In the genomic region with DNA sequence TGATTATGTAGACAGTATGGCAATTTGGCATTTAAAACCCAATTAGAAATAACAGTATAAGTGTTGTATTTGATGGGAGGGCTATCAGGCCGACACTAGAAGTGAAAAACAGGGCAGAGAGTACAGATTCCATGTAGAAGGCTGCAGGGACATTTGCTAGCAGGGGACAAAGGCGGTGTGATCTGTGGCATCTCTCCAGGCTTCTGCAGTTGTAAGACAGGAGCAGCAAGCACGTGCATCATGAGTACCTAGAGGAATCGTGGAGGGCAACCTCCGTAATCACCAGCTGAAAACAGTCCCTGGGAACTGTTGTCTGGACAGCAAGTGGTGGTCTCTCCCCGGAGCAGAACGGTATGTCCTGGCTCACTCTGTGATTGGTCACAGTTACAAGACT, we compare ENCODE assay signal across 10 mouse cellular contexts. TPM values are rescaled to one million over a fixed set of nuclear protein-coding genes. Genes with fewer than 3 reads are reported as not detected.
DNase-seq lines count a peak whose midpoint lies in the region; ATAC-seq and TF ChIP-seq lines count a peak whose summit lies in the region.
"Had no signal": no experiment of that assay in that cellular context is flagged by ENCODE, and none has a peak within 500 bp of the region (broad histone marks: within the 10 kb centered on the region; RNA-seq: fewer than 3 reads in every experiment).

No protein-coding gene starts in this region.

- TF ChIP-seq CTCF in liver, adult 2 months (IDR thresholded peaks at IDR 0.05; ENCODE audit: low read depth, low read length) = no peak
- no peak for TF ChIP-seq CTCF in midbrain, postnatal 0 days (IDR thresholded peaks at IDR 0.05)

- H3K4me2 ChIP-seq in heart, embryonic 12.5 days = no peak overlapping the region
- H3K4me2 ChIP-seq in kidney, embryonic 16.5 days (replicated peaks; ENCODE audit: low read depth, low read length) = peak overlapping the region; percentile 52
- no peak overlapping the region for H3K4me2 ChIP-seq in midbrain, postnatal 0 days (ENCODE audit: low read depth, low read length, poor library complexity, severe bottlenecking)
- H3K4me2 ChIP-seq: forebrain, embryonic 13.5 days; intestine, embryonic 15.5 days had no signal

- H3K79me2 ChIP-seq in liver, adult 2 months (ENCODE audit: control insufficient read depth, insufficient read depth, low read length) = no peaks in the 10 kb centered on the region

- no peak for ATAC-seq in heart, embryonic 12.5 days (ENCODE audit: insufficient number of reproducible peaks, low FRiP score)
- no peak for ATAC-seq in kidney, embryonic 16.5 days (ENCODE audit: low FRiP score, low TSS enrichment)
- ATAC-seq in midbrain, postnatal 0 days (ENCODE audit: low FRiP score) = no peak
- no peak for ATAC-seq in erythroid progenitor cell, adult 5-6 weeks (replicated peaks; ENCODE audit: low FRiP score, poor library complexity, severe bottlenecking)
- ATAC-seq: forebrain, embryonic 13.5 days; intestine, embryonic 15.5 days had no signal

- DNase-seq in liver, adult 2 months (ENCODE audit: extremely low read depth, low read depth, low spot score) = no peak
- no peak for DNase-seq in liver
- DNase-seq in retina, embryonic 14.5 days (ENCODE audit: low spot score) = peak; percentile 11
- DNase-seq in midbrain, postnatal 0 days (ENCODE audit: low spot score) = no peak
- DNase-seq: right cerebral cortex, adult 18-20 months had no signal

- no peaks in the 10 kb centered on the region for H3K27me3 ChIP-seq in liver, adult 2 months (ENCODE audit: control insufficient read depth, insufficient read depth, low read length)
- no peaks in the 10 kb centered on the region for H3K27me3 ChIP-seq in heart, embryonic 12.5 days (replicated peaks)
- no peaks in the 10 kb centered on the region for H3K27me3 ChIP-seq in kidney, embryonic 16.5 days (ENCODE audit: insufficient read depth, low read length)
- H3K27me3 ChIP-seq in midbrain, postnatal 0 days (ENCODE audit: insufficient read depth, low read length) = no peaks in the 10 kb centered on the region
- H3K27me3 ChIP-seq: forebrain, embryonic 13.5 days; intestine, embryonic 15.5 days had no signal

- H3K4me1 ChIP-seq in liver, adult 2 months (ENCODE audit: control insufficient read depth, insufficient read depth, low read length) = no peaks in the 10 kb centered on the region; the same call in 1 of the 2 replicates
- H3K4me1 ChIP-seq in heart, embryonic 12.5 days (replicated peaks) = peaks cover 36% of the 10 kb centered on the region
- H3K4me1 ChIP-seq in kidney, embryonic 16.5 days (ENCODE audit: insufficient read depth, low read length) = peaks cover 18% of the 10 kb centered on the region
- H3K4me1 ChIP-seq in midbrain, postnatal 0 days (ENCODE audit: insufficient read depth, low read length) = no peaks in the 10 kb centered on the region
- H3K4me1 ChIP-seq: forebrain, embryonic 13.5 days; intestine, embryonic 15.5 days had no signal

- peak overlapping the region; percentile 42 for H3K27ac ChIP-seq in liver, adult 2 months (replicated peaks; ENCODE audit: insufficient read depth, low read depth, low read length)
- H3K27ac ChIP-seq in heart, embryonic 12.5 days (ENCODE audit: poor library complexity, severe bottlenecking) = peak overlapping the region; percentile 73
- H3K27ac ChIP-seq in kidney, embryonic 16.5 days (ENCODE audit: low read length) = peak overlapping the region; percentile 64; the same call in 1 of the 2 replicates
- H3K27ac ChIP-seq in midbrain, postnatal 0 days (ENCODE audit: low read depth, low read length) = no peak overlapping the region
- H3K27ac ChIP-seq: forebrain, embryonic 13.5 days; intestine, embryonic 15.5 days had no signal

- H3K4me3 ChIP-seq in liver, adult 2 months (ENCODE audit: insufficient read depth, low read depth, low read length) = no peak overlapping the region
- H3K4me3 ChIP-seq in heart, embryonic 12.5 days = no peak overlapping the region
- H3K4me3 ChIP-seq in kidney, embryonic 16.5 days (ENCODE audit: low read length) = no peak overlapping the region
- H3K4me3 ChIP-seq in midbrain, postnatal 0 days (ENCODE audit: low read depth, low read length) = no peak overlapping the region
- H3K4me3 ChIP-seq: forebrain, embryonic 13.5 days; intestine, embryonic 15.5 days had no signal

- H3K36me3 ChIP-seq in liver, adult 2 months (ENCODE audit: control insufficient read depth, insufficient read depth, low read length) = no peaks in the 10 kb centered on the region
- no peaks in the 10 kb centered on the region for H3K36me3 ChIP-seq in heart, embryonic 12.5 days
- no peaks in the 10 kb centered on the region for H3K36me3 ChIP-seq in kidney, embryonic 16.5 days (ENCODE audit: insufficient read depth, low read length)
- H3K36me3 ChIP-seq in midbrain, postnatal 0 days (ENCODE audit: insufficient read depth, low read length) = no peaks in the 10 kb centered on the region
- H3K36me3 ChIP-seq: intestine, embryonic 15.5 days had no signal

- TF ChIP-seq POLR2A in liver, adult 2 months (IDR thresholded peaks at IDR 0.05; ENCODE audit: extremely low read depth, insufficient read depth, low read length) = no peak

- WGBS in liver, adult 2 months = 77% methylated on average over 7 of the region's 7 CpGs
- 39% methylated on average over 7 of the region's 7 CpGs for WGBS in heart, embryonic 12.5 days
- WGBS in kidney, embryonic 16.5 days = 67% methylated on average over 7 of the region's 7 CpGs
- 68% methylated on average over 7 of the region's 7 CpGs for WGBS in midbrain, postnatal 0 days

- no peaks in the 10 kb centered on the region for H3K9me3 ChIP-seq in heart, embryonic 12.5 days (replicated peaks)
- H3K9me3 ChIP-seq in kidney, embryonic 16.5 days (ENCODE audit: low read length) = no peaks in the 10 kb centered on the region
- H3K9me3 ChIP-seq in midbrain, postnatal 0 days (ENCODE audit: low read length) = no peaks in the 10 kb centered on the region
- H3K9me3 ChIP-seq: forebrain, embryonic 13.5 days; intestine, embryonic 15.5 days had no signal

- H3K9ac ChIP-seq in liver, adult 2 months (ENCODE audit: low read depth, low read length) = no peak overlapping the region
- H3K9ac ChIP-seq in heart, embryonic 12.5 days = no peak overlapping the region
- H3K9ac ChIP-seq in kidney, embryonic 16.5 days (replicated peaks; ENCODE audit: low read length) = no peak overlapping the region
- H3K9ac ChIP-seq in midbrain, postnatal 0 days (replicated peaks; ENCODE audit: low read length, poor library complexity, severe bottlenecking) = no peak overlapping the region
- H3K9ac ChIP-seq: forebrain, embryonic 13.5 days; intestine, embryonic 15.5 days had no signal

RNA-seq across cellular contexts. Expression of a gene that starts 37.2 kb away (rescaled TPM):
- 28.5 and 31.3 TPM in 2 replicates for total RNA-seq in liver, adult 2 months (2014; rRNA removed)
- 3.7 and 7.5 TPM in 2 replicates for polyA plus RNA-seq in liver, adult 2 months (2012; rRNA removed)
- polyA plus RNA-seq in heart, embryonic 12.5 days (2016; fragmentation: Nextera tagmentation; extraction: Ambion mirVana) = 65.1 and 69.5 TPM in 2 replicates
- 64.7 and 73.3 TPM in 2 replicates for polyA plus RNA-seq in kidney, embryonic 16.5 days (2015; fragmentation: Nextera tagmentation; extraction: Ambion mirVana)
- total RNA-seq in midbrain, postnatal 0 days (2014; rRNA removed) = 11.0 and 19.5 TPM in 2 replicates
- polyA plus RNA-seq in midbrain, postnatal 0 days (2015; fragmentation: Nextera tagmentation; extraction: Ambion mirVana) = 6.0 TPM in 2 replicates
- total RNA-seq in erythroid progenitor cell, adult 5-6 weeks (2015; ENCODE audit: low replicate concordance) = 5.4 and 9.2 TPM in 2 replicates
- 9.4 and 21.5 TPM in 2 replicates for total RNA-seq in erythroid progenitor cell, adult 5-6 weeks (2017; ENCODE audit: low replicate concordance)
